Comparison of ENCODE assay signal across 19 mouse cellular contexts in the genomic region with DNA sequence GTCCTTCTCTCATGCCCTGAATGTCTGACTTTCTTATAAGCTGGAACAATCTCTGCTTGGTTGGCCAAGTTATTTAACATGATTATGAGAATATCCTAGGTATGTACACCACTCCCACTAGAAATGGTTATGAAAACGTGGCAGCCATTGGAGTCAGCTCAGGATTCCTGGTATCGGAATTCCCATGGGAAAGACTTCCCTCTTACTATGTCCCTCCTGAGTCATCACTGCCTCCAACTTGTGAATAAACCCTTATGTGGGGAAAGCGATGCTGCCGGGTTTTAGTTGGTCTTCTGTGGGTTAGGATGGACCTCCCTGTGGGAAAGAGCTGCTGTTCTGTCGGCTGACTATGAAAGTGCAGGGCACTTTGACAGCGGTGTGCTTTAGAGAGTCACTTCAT. TPM values are rescaled to one million over a fixed set of nuclear protein-coding genes. Genes with fewer than 3 reads are reported as not detected.
"Had no signal": no experiment of that assay in that cellular context is flagged by ENCODE, and none has a peak within 500 bp of the region (broad histone marks: within the 10 kb centered on the region; RNA-seq: fewer than 3 reads in every experiment).

No protein-coding gene starts in this region.

- DNase-seq: lung, adult 2 months; lung, postnatal 14 days; lung, postnatal 36 days; midbrain, embryonic 14.5 days; right cerebral cortex, postnatal 14 days; thymus, adult 2 months; thymus, postnatal 25 days; thymus, postnatal 4 days had no signal

- H3K9ac ChIP-seq: liver, embryonic 14.5 days; lung, embryonic 15.5 days; midbrain, embryonic 12.5 days; neural tube, embryonic 12.5 days; stomach, embryonic 15.5 days had no signal

- H3K27ac ChIP-seq: liver, embryonic 14.5 days; lung, embryonic 15.5 days; macrophage; midbrain, embryonic 12.5 days; neural tube, embryonic 12.5 days; stomach, embryonic 15.5 days; stomach, postnatal 0 days had no signal

- H3K4me2 ChIP-seq: lung, embryonic 15.5 days; midbrain, embryonic 12.5 days; neural tube, embryonic 12.5 days; stomach, embryonic 15.5 days had no signal

- H3K27me3 ChIP-seq: lung, embryonic 15.5 days; midbrain, embryonic 12.5 days; neural tube, embryonic 12.5 days; stomach, embryonic 15.5 days had no signal

- ATAC-seq: lung, postnatal 0 days; midbrain, embryonic 16.5 days had no signal

- H3K36me3 ChIP-seq: lung, embryonic 15.5 days; midbrain, embryonic 12.5 days; neural tube, embryonic 12.5 days; stomach, embryonic 15.5 days had no signal

- H3K4me1 ChIP-seq: lung, embryonic 15.5 days; stomach, embryonic 15.5 days had no signal

- H3K9me3 ChIP-seq: lung, embryonic 15.5 days; midbrain, embryonic 12.5 days; neural tube, embryonic 12.5 days; stomach, embryonic 15.5 days had no signal

- H3K4me3 ChIP-seq: lung, embryonic 15.5 days; midbrain, embryonic 12.5 days; neural tube, embryonic 12.5 days; stomach, embryonic 15.5 days had no signal

RNA-seq across cellular contexts. Expression of gene Ccdc146, which starts 57.0 kb away (rescaled TPM):
- total RNA-seq: megakaryocyte-erythroid progenitor cell, adult 5-6 weeks had no signal
- polyA plus RNA-seq: macrophage; spleen, adult 2 months; thymus, adult 2 months had no signal
